In the genomic region with DNA sequence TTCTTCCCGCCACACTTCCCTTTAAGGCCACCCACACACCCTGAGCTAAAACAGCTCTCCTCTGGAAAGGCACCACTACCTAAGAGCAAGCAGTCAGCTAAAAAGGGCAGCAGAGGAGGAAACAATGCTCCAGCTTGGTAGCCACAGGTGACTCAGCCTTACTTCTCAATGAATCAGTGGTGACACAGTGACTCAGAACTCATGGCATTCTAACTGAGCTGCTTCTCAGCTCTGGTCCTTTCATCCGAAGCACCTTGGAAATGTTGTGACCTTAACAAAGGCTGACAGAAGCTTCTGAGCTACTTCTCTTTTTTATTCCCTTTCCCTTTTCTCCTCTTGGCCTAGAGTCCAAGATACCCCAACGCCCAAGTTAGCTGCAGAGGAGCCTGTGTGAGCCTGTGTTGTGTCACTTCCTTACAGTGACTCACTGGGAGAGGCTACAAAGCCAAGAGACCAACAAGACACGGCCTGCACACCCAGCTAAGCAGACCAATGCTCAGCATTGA, we compare ENCODE assay signal across 11 mouse cellular contexts. TPM values are rescaled to one million over a fixed set of nuclear protein-coding genes. Genes with fewer than 3 reads are reported as not detected.
DNase-seq lines count a peak whose midpoint lies in the region; ATAC-seq and TF ChIP-seq lines count a peak whose summit lies in the region.
"Had no signal": no experiment of that assay in that cellular context is flagged by ENCODE, and none has a peak within 500 bp of the region (broad histone marks: within the 10 kb centered on the region; RNA-seq: fewer than 3 reads in every experiment).

No protein-coding gene starts in this region.

- no peak for TF ChIP-seq CTCF in lung, postnatal 0 days (IDR thresholded peaks at IDR 0.05)
- no peak for TF ChIP-seq CTCF in MEL (IDR thresholded peaks at IDR 0.05 in 2 of 3, conservative IDR thresholded peaks at IDR 0.05 in 1 of 3; ENCODE audit: control insufficient read depth in 1 of 3, insufficient read depth in 1 of 3, low read depth in 2 of 3, low read length in 3 of 3, poor library complexity in 1 of 3, severe bottlenecking in 1 of 3)
- no peak for TF ChIP-seq CTCF in bone marrow macrophage, adult 2 months (IDR thresholded peaks at IDR 0.05; ENCODE audit: low read depth, low read length)

- no peaks in the 10 kb centered on the region for H3K9me3 ChIP-seq in lung, postnatal 0 days (ENCODE audit: low read length)
- H3K9me3 ChIP-seq in MEL (replicated peaks; ENCODE audit: insufficient read depth, low read length), result no peaks in the 10 kb centered on the region

- 79% methylated on average over 4 of the region's 4 CpGs for WGBS in lung, postnatal 0 days

- H3K27me3 ChIP-seq in lung, postnatal 0 days (replicated peaks; ENCODE audit: insufficient read depth, low read length), result no peaks in the 10 kb centered on the region
- H3K27me3 ChIP-seq in MEL (ENCODE audit: control insufficient read depth in 1 of 2, insufficient read depth in 2 of 2, low read length in 2 of 2) (no peaks in the 10 kb centered on the region), myocyte (ENCODE audit: control insufficient read depth, insufficient read depth, insufficient read length) (no peaks in the 10 kb centered on the region)

- no peak overlapping the region for H3K27ac ChIP-seq in lung, postnatal 0 days (ENCODE audit: low read length)
- H3K27ac ChIP-seq in MEL (ENCODE audit: control insufficient read depth, low read depth, low read length), result no peak overlapping the region
- peak overlapping the region; percentile 70 for H3K27ac ChIP-seq in bone marrow macrophage, adult 2 months (ENCODE audit: insufficient read depth, low read depth, low read length)

- no peak for DNase-seq in lung, postnatal 0 days (ENCODE audit: low spot score)
- no peak for DNase-seq in lung, postnatal 14 days
- peak; percentile 24 for DNase-seq in MEL (ENCODE audit: low read depth, low spot score)
- no peak for DNase-seq in ovary, postnatal 14 days (ENCODE audit: low spot score)
- DNase-seq in kidney, adult 11 months, result no peak
- no peak for DNase-seq in cerebellum, adult 9-10 months
- DNase-seq: kidney, adult 18-20 months had no signal

- H3K4me1 ChIP-seq in lung, postnatal 0 days (ENCODE audit: insufficient read depth, low read depth, low read length), result no peaks in the 10 kb centered on the region
- H3K4me1 ChIP-seq in MEL (ENCODE audit: control insufficient read depth in 1 of 2, insufficient read depth in 2 of 2, low read length in 2 of 2), result 0 out of 4 replicates have a peak, but pooled peaks cover 0 to 1% of the 10 kb centered on the region in 2 experiments
- H3K4me1 ChIP-seq in bone marrow macrophage, adult 2 months (ENCODE audit: control insufficient read depth, insufficient read depth, low read length), result peaks cover 37% of the 10 kb centered on the region

- no peak for TF ChIP-seq RAD21 in MEL (IDR thresholded peaks at IDR 0.05; ENCODE audit: low read depth, low read length)

- TF ChIP-seq POLR2A in MEL (IDR thresholded peaks at IDR 0.05; ENCODE audit: control insufficient read depth in 1 of 2, insufficient read depth in 1 of 2, low read depth in 1 of 2, low read length in 2 of 2, poor library complexity in 1 of 2) (no peak), myocyte (IDR thresholded peaks at IDR 0.05; ENCODE audit: insufficient read length, low read depth) (no peak)
- no peak for TF ChIP-seq POLR2A in bone marrow macrophage, adult 2 months (IDR thresholded peaks at IDR 0.05; ENCODE audit: borderline replicate concordance, low read depth, low read length)

- H3K4me2 ChIP-seq in lung, postnatal 0 days (replicated peaks; ENCODE audit: low read depth, low read length), result no peak overlapping the region
- H3K4me2 ChIP-seq in myocyte (ENCODE audit: low read depth), result peak overlapping the region; percentile 45
- H3K4me2 ChIP-seq: liver, embryonic 11.5 days had no signal

- H3K36me3 ChIP-seq in lung, postnatal 0 days (ENCODE audit: insufficient read depth, low read length), result peaks cover 10% of the 10 kb centered on the region; the same call in 1 of the 2 replicates
- H3K36me3 ChIP-seq in MEL (ENCODE audit: control insufficient read depth in 1 of 2, insufficient read depth in 2 of 2, low read length in 2 of 2), result 0 out of 4 replicates have a peak, but pooled peaks cover 0 to 2% of the 10 kb centered on the region in 2 experiments
- H3K36me3 ChIP-seq in myocyte (ENCODE audit: control insufficient read depth, insufficient read depth), result peaks cover 81% of the 10 kb centered on the region

- H3K79me2 ChIP-seq in MEL (ENCODE audit: control insufficient read depth, insufficient read depth, low read length, poor library complexity), result no peaks in the 10 kb centered on the region
- peaks cover 71% of the 10 kb centered on the region for H3K79me2 ChIP-seq in myocyte (ENCODE audit: control insufficient read depth, insufficient read depth)

- ATAC-seq in lung, postnatal 0 days, result peak; percentile 41; the same call in 1 of the 2 replicates
- ATAC-seq: forebrain, embryonic 14.5 days had no signal

- no peak overlapping the region for H3K9ac ChIP-seq in lung, postnatal 0 days (replicated peaks; ENCODE audit: low read depth)
- no peak overlapping the region for H3K9ac ChIP-seq in MEL (ENCODE audit: control insufficient read depth, low read depth, low read length, poor library complexity, severe bottlenecking)

- H3ac ChIP-seq in myocyte (ENCODE audit: control insufficient read depth, insufficient read length), result no peak overlapping the region

- TF ChIP-seq EP300 in lung, postnatal 0 days (IDR thresholded peaks at IDR 0.05), result no peak
- TF ChIP-seq EP300 in MEL (IDR thresholded peaks at IDR 0.05; ENCODE audit: low read depth in 1 of 2, low read length in 2 of 2), result no peak

- H3K4me3 ChIP-seq in lung, postnatal 0 days (ENCODE audit: low read depth, low read length), result no peak overlapping the region
- H3K4me3 ChIP-seq in MEL (ENCODE audit: control insufficient read depth in 1 of 2, insufficient read depth in 1 of 2, low read depth in 2 of 2, low read length in 2 of 2), result no peak overlapping the region
- 0 out of 2 replicates have a peak overlapping the region, but pooled peaks have one; percentile 0 for H3K4me3 ChIP-seq in bone marrow macrophage, adult 2 months (ENCODE audit: insufficient read depth, low read length)
- no peak overlapping the region for H3K4me3 ChIP-seq in myocyte

TF ChIP-seq in MEL, 35 proteins besides CTCF, POLR2A, EP300 and RAD21:
- TF ChIP-seq KAT2A (conservative IDR thresholded peaks at IDR 0.05; ENCODE audit: low read depth, low read length), result no peak
- no peak for TF ChIP-seq ZC3H11A (IDR thresholded peaks at IDR 0.05; ENCODE audit: low read depth, low read length)
- TF ChIP-seq E2F4 (IDR thresholded peaks at IDR 0.05; ENCODE audit: borderline replicate concordance, low read depth, low read length), result no peak
- no peak for TF ChIP-seq ETS1 (IDR thresholded peaks at IDR 0.05; ENCODE audit: low read depth, low read length)

TF ChIP-seq in myocyte, 11 proteins besides CTCF, POLR2A, EP300 and RAD21:
- no peak for TF ChIP-seq POLR2AphosphoS2 (IDR thresholded peaks at IDR 0.05; ENCODE audit: insufficient read length, low read depth)
- TF ChIP-seq MYOD1 (IDR thresholded peaks at IDR 0.05; ENCODE audit: control insufficient read depth in 1 of 3, insufficient read length in 2 of 3, low read depth in 2 of 3), result peak in 1 of 3 experiments; percentile 29

RNA-seq across cellular contexts. Expression of gene Msmo1, which starts 7.3 kb away (rescaled TPM):
- polyA plus RNA-seq in lung, postnatal 0 days (2015; fragmentation: Nextera tagmentation; extraction: Ambion mirVana), result 83.1 and 87.7 TPM in 2 replicates
- 13.8 and 16.0 TPM in 2 replicates for total RNA-seq in MEL (2012; rRNA removed)
- polyA plus RNA-seq in MEL (2012; ENCODE audit: insufficient read depth in 1 of 2, insufficient read length in 2 of 2, low read depth in 1 of 2, low replicate concordance in 2 of 2, missing spikeins in 1 of 2) (10 to 100 TPM in 1 of 2 experiments, not detected in 1; 22.1 TPM), myocyte (2012; fragmentation: generic; extraction: Trizol) (65.0 TPM)
- polyA plus RNA-seq in bone marrow macrophage, adult 2 months (2012; ENCODE audit: insufficient read depth, insufficient read length, missing spikeins), result 65.3 and 67.0 TPM in 2 replicates

RNA-seq across cellular contexts. Expression of gene Cpe, which starts 33.4 kb away (rescaled TPM):
- 35.3 and 47.3 TPM in 2 replicates for polyA plus RNA-seq in lung, postnatal 0 days (2015; fragmentation: Nextera tagmentation; extraction: Ambion mirVana)
- not detected in 2 replicates for total RNA-seq in MEL (2012; rRNA removed)
- polyA plus RNA-seq in MEL (2012; ENCODE audit: insufficient read depth in 1 of 2, insufficient read length in 2 of 2, low read depth in 1 of 2, low replicate concordance in 2 of 2, missing spikeins in 1 of 2), result not detected
- 1.4 and 1.8 TPM in 2 replicates for polyA plus RNA-seq in bone marrow macrophage, adult 2 months (2012; ENCODE audit: insufficient read depth, insufficient read length, missing spikeins)
- 44.3 TPM for polyA plus RNA-seq in myocyte (2012; fragmentation: generic; extraction: Trizol)

Comparison
In these comparisons a context has a peak if more than half of its experiments do, and no peak if none do; other contexts are left out.
1. RNA of gene Cpe, which starts 33.4 kb away (polyA plus RNA-seq): 44.3 TPM in myocyte (single experiment) and 35.3 to 47.3 TPM in lung, postnatal 0 days; 1.4 to 1.8 TPM in bone marrow macrophage, adult 2 months and not detected in MEL; every median in the first group is over 10 times any median in the second.